Mouse (Mus musculus): Measurements from ENCODE around the gene Zfp949.

Zfp949 gene

GRCm38 (mm10) chr9:88547851-88548613 is at the start of gene Zfp949:
Zfp949 (plus strand) TSS chr9:88548020.
- peak; percentile 47 for DNase-seq

GRCm38 (mm10) chr9:88500112-88500511 is 47.7 kb upstream of the Zfp949 start:
- no peak for DNase-seq

GRCm38 (mm10) chr9:88501846-88502245 is 46.0 kb upstream of the Zfp949 start:
- no peak for DNase-seq

GRCm38 (mm10) chr9:88515546-88515945 is 32.3 kb upstream of the Zfp949 start:
- DNase-seq = no peak

- no peak for DNase-seq
Measured at GRCm38 (mm10) chr9:88516361-88516995, 31.3 kb upstream of the Zfp949 start.

- DNase-seq = no peak
Measured at GRCm38 (mm10) chr9:88519390-88520121, 28.3 kb upstream of the Zfp949 start.

- no peak for DNase-seq
Measured at GRCm38 (mm10) chr9:88520122-88520848, 27.5 kb upstream of the Zfp949 start.

- no peak for DNase-seq
Measured at GRCm38 (mm10) chr9:88520849-88521483, 26.9 kb upstream of the Zfp949 start.

- no peak for DNase-seq
Measured at GRCm38 (mm10) chr9:88521961-88522568, 25.8 kb upstream of the Zfp949 start.

GRCm38 (mm10) chr9:88522569-88523334 is 25.1 kb upstream of the Zfp949 start:
- DNase-seq = peak; percentile 95

- no peak for DNase-seq
Measured at GRCm38 (mm10) chr9:88523335-88523668, 24.5 kb upstream of the Zfp949 start.

GRCm38 (mm10) chr9:88524367-88524766 is 23.5 kb upstream of the Zfp949 start:
- DNase-seq = no peak

GRCm38 (mm10) chr9:88524796-88525195 is 23.0 kb upstream of the Zfp949 start:
- no peak for DNase-seq

GRCm38 (mm10) chr9:88525341-88525740 is 22.5 kb upstream of the Zfp949 start:
- DNase-seq = no peak

- DNase-seq = no peak
Measured at GRCm38 (mm10) chr9:88527956-88528355, 19.9 kb upstream of the Zfp949 start.

- DNase-seq = no peak
Measured at GRCm38 (mm10) chr9:88528736-88529135, 19.1 kb upstream of the Zfp949 start.

GRCm38 (mm10) chr9:88529571-88529970 is 18.2 kb upstream of the Zfp949 start:
- DNase-seq = no peak

GRCm38 (mm10) chr9:88529979-88530580 is 17.7 kb upstream of the Zfp949 start:
- DNase-seq = no peak

- DNase-seq = no peak
Measured at GRCm38 (mm10) chr9:88534093-88534492, 13.7 kb upstream of the Zfp949 start.

- DNase-seq = no peak
Measured at GRCm38 (mm10) chr9:88539546-88540224, 8.1 kb upstream of the Zfp949 start.

Data from right cerebral cortex, postnatal 4 days (tissue).